ENCODE assay signal across 8 mouse cellular contexts in genomic region chr12:20233454-20233831, GRCm38 (mm10).
DNase-seq lines count a peak whose midpoint lies in the region; ATAC-seq and TF ChIP-seq lines count a peak whose summit lies in the region.

No protein-coding gene starts in this region.

- peaks cover 31% of the 10 kb centered on the region for H3K27me3 ChIP-seq in embryonic facial prominence, embryonic 12.5 days
- H3K27me3 ChIP-seq in intestine, postnatal 0 days (replicated peaks; ENCODE audit: control insufficient read depth, insufficient read depth, low read length) = no peaks in the 10 kb centered on the region
- H3K27me3 ChIP-seq in neural tube, embryonic 11.5 days (ENCODE audit: control insufficient read depth, insufficient read depth, low read length) = peaks cover 17% of the 10 kb centered on the region

- H3K9me3 ChIP-seq in embryonic facial prominence, embryonic 12.5 days = peaks cover 58% of the 10 kb centered on the region
- peaks cover 58% of the 10 kb centered on the region for H3K9me3 ChIP-seq in intestine, postnatal 0 days (ENCODE audit: control insufficient read depth)
- peaks cover 56% of the 10 kb centered on the region for H3K9me3 ChIP-seq in neural tube, embryonic 11.5 days (ENCODE audit: control insufficient read depth, low read length)

- no peak overlapping the region for H3K27ac ChIP-seq in embryonic facial prominence, embryonic 12.5 days
- no peak overlapping the region for H3K27ac ChIP-seq in intestine, postnatal 0 days (ENCODE audit: low read depth, low read length)
- H3K27ac ChIP-seq in neural tube, embryonic 11.5 days (ENCODE audit: low read depth, low read length) = no peak overlapping the region

- 66% methylated on average over 17 of the region's 17 CpGs for WGBS in embryonic facial prominence, embryonic 12.5 days
- WGBS in intestine, postnatal 0 days = 68% methylated on average over 17 of the region's 17 CpGs
- 72% methylated on average over 17 of the region's 17 CpGs for WGBS in neural tube, embryonic 11.5 days

- H3K4me2 ChIP-seq in embryonic facial prominence, embryonic 12.5 days (replicated peaks) = no peak overlapping the region
- H3K4me2 ChIP-seq in intestine, postnatal 0 days (replicated peaks; ENCODE audit: low read depth) = no peak overlapping the region
- no peak overlapping the region for H3K4me2 ChIP-seq in neural tube, embryonic 11.5 days (ENCODE audit: low read depth)

- ATAC-seq in embryonic facial prominence, embryonic 12.5 days (ENCODE audit: insufficient number of reproducible peaks, insufficient read depth, low FRiP score, low TSS enrichment) = peak; percentile 39
- peak; percentile 32 for ATAC-seq in intestine, postnatal 0 days
- ATAC-seq in neural tube, embryonic 11.5 days (ENCODE audit: insufficient read depth, low FRiP score, low TSS enrichment) = peak; percentile 49

- peak; percentile 2 to 35 for DNase-seq in kidney, postnatal 25 days
- no peak for DNase-seq in kidney, adult 18-20 months
- DNase-seq in neural tube, embryonic 11.5 days (ENCODE audit: low spot score) = peak; percentile 11
- no peak for DNase-seq in layer of hippocampus, postnatal 25 days (ENCODE audit: extremely low spot score in 1 of 2, low spot score in 1 of 2)
- no peak for DNase-seq in urinary bladder, postnatal 10 days (ENCODE audit: low spot score)
- no peak for DNase-seq in frontal cortex, postnatal 14 days (ENCODE audit: low spot score in 2 of 2)

- no peaks in the 10 kb centered on the region for H3K4me1 ChIP-seq in embryonic facial prominence, embryonic 12.5 days
- H3K4me1 ChIP-seq in intestine, postnatal 0 days (replicated peaks; ENCODE audit: control insufficient read depth, insufficient read depth, low read length) = no peaks in the 10 kb centered on the region
- H3K4me1 ChIP-seq in neural tube, embryonic 11.5 days (ENCODE audit: control insufficient read depth, insufficient read depth, low read length) = no peaks in the 10 kb centered on the region

- no peak for TF ChIP-seq CTCF in intestine, postnatal 0 days (IDR thresholded peaks at IDR 0.05; ENCODE audit: low read depth)

- peaks cover 27% of the 10 kb centered on the region for H3K36me3 ChIP-seq in embryonic facial prominence, embryonic 12.5 days
- H3K36me3 ChIP-seq in intestine, postnatal 0 days (ENCODE audit: control insufficient read depth, insufficient read depth) = peaks cover 4% of the 10 kb centered on the region; the same call in 1 of the 2 replicates
- H3K36me3 ChIP-seq in neural tube, embryonic 11.5 days (ENCODE audit: control insufficient read depth, insufficient read depth, low read length) = peaks cover 9% of the 10 kb centered on the region

- H3K9ac ChIP-seq in embryonic facial prominence, embryonic 12.5 days = no peak overlapping the region
- H3K9ac ChIP-seq in intestine, postnatal 0 days (ENCODE audit: low read depth, low read length) = no peak overlapping the region
- no peak overlapping the region for H3K9ac ChIP-seq in neural tube, embryonic 11.5 days (ENCODE audit: low read length)

- H3K4me3 ChIP-seq in embryonic facial prominence, embryonic 12.5 days = no peak overlapping the region
- H3K4me3 ChIP-seq in intestine, postnatal 0 days (ENCODE audit: low read depth, low read length) = no peak overlapping the region
- no peak overlapping the region for H3K4me3 ChIP-seq in neural tube, embryonic 11.5 days (ENCODE audit: low read depth, low read length)

Comparison
In these comparisons a context has a peak if more than half of its experiments do, and no peak if none do; other contexts are left out.
1. DNase-seq: peak in kidney, postnatal 25 days (2 of 2) and neural tube, embryonic 11.5 days (single experiment); none in kidney, adult 18-20 months (single experiment), layer of hippocampus, postnatal 25 days (0 of 2), urinary bladder, postnatal 10 days (single experiment) and frontal cortex, postnatal 14 days (0 of 2).
2. Peak in every context shown above with its lines, with median percentiles within 50 percentile points of each other: ATAC-seq.